Mouse (Mus musculus): ENCODE measurements at regions not wholly inside any gene's neighbourhood (a gene's known extent, or its start where the extent isn't known, plus 50 kb on each side); places are given as distances from the start of the nearest gene placed in this dataset.

GRCm38 (mm10) chr11:40624126-40624778, 70.8 kb downstream of the Mat2b start:
- no peak for DNase-seq

- no peak for DNase-seq
Observed at GRCm38 (mm10) chr11:40620036-40620435, 75.0 kb downstream of the Mat2b start.

- no peak for DNase-seq
Observed at GRCm38 (mm10) chr11:40603008-40603407, 92.0 kb downstream of the Mat2b start.

- peak; percentile 13 to 54 for DNase-seq
Observed at GRCm38 (mm10) chr11:40601572-40601909, 93.5 kb downstream of the Mat2b start.

GRCm38 (mm10) chr11:40600773-40601571, 94.0 kb downstream of the Mat2b start:
- DNase-seq = peak; percentile 13 to 23

GRCm38 (mm10) chr11:40599956-40600772, 94.8 kb downstream of the Mat2b start:
- DNase-seq = peak; percentile 49 to 53

GRCm38 (mm10) chr11:40596347-40596746, 98.7 kb downstream of the Mat2b start:
- no peak for DNase-seq

GRCm38 (mm10) chr11:40592056-40592455, 102.9 kb downstream of the Mat2b start:
- peak; percentile 32 to 33 for DNase-seq

GRCm38 (mm10) chr11:40573758-40574139, 121.3 kb downstream of the Mat2b start:
- DNase-seq = no peak

GRCm38 (mm10) chr11:40572953-40573757, 121.8 kb downstream of the Mat2b start:
- DNase-seq = no peak

GRCm38 (mm10) chr11:40562866-40563265, 132.1 kb downstream of the Mat2b start:
- DNase-seq = no peak

- DNase-seq = no peak
Observed at GRCm38 (mm10) chr11:40561983-40562382, 133.0 kb downstream of the Mat2b start.

- DNase-seq = no peak
Observed at GRCm38 (mm10) chr11:40561400-40561799, 133.6 kb downstream of the Mat2b start.

GRCm38 (mm10) chr11:40558486-40558885, 136.5 kb downstream of the Mat2b start:
- DNase-seq = no peak

- DNase-seq = no peak
Observed at GRCm38 (mm10) chr11:40554867-40555794, 139.9 kb downstream of the Mat2b start.

- no peak for DNase-seq
Observed at GRCm38 (mm10) chr11:40552054-40552453, 142.9 kb downstream of the Mat2b start.

GRCm38 (mm10) chr11:40546596-40546995, 148.4 kb downstream of the Mat2b start:
- DNase-seq = no peak

GRCm38 (mm10) chr11:40545537-40545936, 149.5 kb downstream of the Mat2b start:
- DNase-seq = no peak

- DNase-seq = no peak
Observed at GRCm38 (mm10) chr11:40540229-40540628, 154.8 kb downstream of the Mat2b start.

GRCm38 (mm10) chr11:40539776-40540175, 155.2 kb downstream of the Mat2b start:
- no peak for DNase-seq

GRCm38 (mm10) chr11:40536236-40536765, 158.7 kb downstream of the Mat2b start:
- no peak for DNase-seq

Measured in cerebellum, postnatal 25 days (tissue).